Mouse (Mus musculus) E14TG2a.4 (cell line): ENCODE results near the gene Pdzd4.

Source experiments
- CTCF ChIP-seq: conservative IDR thresholded peaks from 2 replicates; pipeline ENCODE4 v1.5.1; 2014; ENCODE audit warnings: low read length
- NANOG ChIP-seq: IDR thresholded peaks from 2 replicates; pipeline ENCODE4 v1.6.1; 2014; ENCODE audit warnings: borderline replicate concordance, low read length, mixed read lengths
- POU5F1 ChIP-seq: IDR thresholded peaks from 2 replicates; pipeline ENCODE4 v1.6.1; 2014; ENCODE audit warnings: low read length, borderline replicate concordance

GRCm38 (mm10) chrX:73744774-73745481 is 79.8 kb downstream of the Pdzd4 start:
- TF ChIP-seq NANOG (no peak), CTCF (no peak), POU5F1 (no peak)
